Mouse (Mus musculus): ENCODE results near the gene Sumo3.

GRCm38 (mm10) chr10:77636234-77636922, 30.5 kb downstream of the Sumo3 start:
- TF ChIP-seq POLR2A (IDR thresholded peaks at IDR 0.05; ENCODE audit: low read depth, low read length) (no peak), CTCF (conservative IDR thresholded peaks at IDR 0.05; ENCODE audit: insufficient read depth, insufficient read length, low read depth, low read length) (no peak)

All from kidney, adult 2 months (tissue).